Mouse (Mus musculus) induced T-regulatory cell, adult 2 months (primary cell): ENCODE results near the gene Sipa1l3.
A peak's percentile ranks its signal among the peaks of the same experiment; 100 is the strongest.

Source experiments
- DNase-seq: peaks from one replicate; pipeline ENCODE4 v3.0.0-alpha.2; 2012; ENCODE audit warnings: low read depth

Gene Sipa1l3

DNA sequence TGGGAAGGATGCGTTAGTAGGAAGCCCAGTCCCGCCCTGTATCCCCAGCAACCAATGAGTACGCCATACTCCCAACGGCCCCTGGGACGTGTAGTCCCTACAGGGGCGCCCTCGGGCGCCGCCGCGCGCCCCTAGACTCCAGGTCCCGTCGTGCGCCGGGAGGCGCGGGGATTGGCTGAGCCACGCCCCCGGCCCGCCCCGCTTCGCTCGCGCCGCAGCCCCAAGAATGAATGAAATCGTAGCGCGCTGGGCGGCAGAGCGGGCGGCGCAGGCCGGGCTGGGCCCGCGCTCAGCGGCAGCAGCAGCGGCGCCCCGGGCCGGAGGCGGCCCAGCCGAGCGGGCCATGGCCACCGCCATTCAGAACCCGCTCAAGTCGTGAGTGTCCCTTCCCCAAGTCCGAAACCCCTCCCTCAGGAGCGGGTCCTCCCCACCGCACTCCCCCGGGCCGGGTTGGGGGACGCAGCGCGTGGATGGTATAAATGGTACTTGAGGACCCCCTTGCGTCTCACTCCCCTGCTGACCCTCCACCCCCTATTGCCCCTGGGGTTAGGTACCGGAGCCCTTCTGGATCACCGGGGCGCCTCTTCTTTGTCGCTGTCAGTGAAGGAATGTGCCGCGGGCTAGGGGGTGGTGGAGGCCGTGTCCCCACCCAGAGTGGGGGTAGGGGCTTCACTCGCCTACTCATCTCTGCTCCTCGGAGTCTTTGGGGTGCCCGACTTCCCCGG, 214.5 kb downstream of the Sipa1l3 start, which contains the start of gene Dpf1:
Gene Dpf1, plus strand, starts transcription at position 214 of the 725 bp plus-strand sequence.
- peak; percentile 73 for DNase-seq

DNA sequence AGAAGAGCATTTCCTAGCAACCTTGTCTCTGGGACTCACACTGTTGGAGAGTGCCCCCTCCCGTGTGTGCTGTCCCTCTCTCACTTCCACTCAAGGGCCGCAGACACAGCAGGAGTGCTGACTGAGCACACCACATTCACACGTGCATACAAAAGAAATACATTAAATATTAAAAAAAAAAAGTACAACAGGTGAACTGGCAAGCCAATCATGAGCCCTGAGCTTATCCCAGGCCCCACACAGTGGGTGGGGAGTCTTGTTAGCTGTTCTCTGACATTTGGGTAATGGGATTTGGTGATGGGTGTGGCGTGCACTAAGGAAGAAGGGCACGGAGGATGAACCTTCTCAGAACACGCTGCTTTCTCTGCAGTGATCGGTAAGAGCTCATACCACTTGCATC, 215.8 kb downstream of the Sipa1l3 start:
- no peak for DNase-seq

GRCm38 (mm10) chr7:29301127-29301566, 217.3 kb downstream of the Sipa1l3 start:
- DNase-seq = peak; percentile 83

DNA sequence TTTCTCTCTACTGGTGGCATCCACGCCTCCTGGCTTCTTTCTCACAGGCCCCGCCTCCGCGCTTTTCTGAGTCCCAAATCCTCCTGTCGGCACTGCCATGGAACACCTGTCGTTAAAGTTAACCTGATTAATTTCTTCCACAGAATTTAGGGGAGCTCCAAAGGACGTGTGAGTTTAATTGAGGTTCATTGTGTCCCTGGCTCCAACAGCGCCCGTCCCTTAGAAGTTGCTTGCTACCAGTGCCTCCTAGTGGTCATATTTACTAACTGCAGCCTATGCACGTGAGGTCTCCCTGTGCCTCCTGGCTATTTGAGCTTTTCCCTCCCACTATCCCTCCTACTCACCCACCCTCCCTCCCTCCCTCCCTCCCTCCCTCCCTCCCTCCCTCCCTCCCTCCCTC, 221.4 kb downstream of the Sipa1l3 start:
- peak; percentile 86 for DNase-seq

GRCm38 (mm10) chr7:29295861-29296647, 222.4 kb downstream of the Sipa1l3 start:
- DNase-seq = no peak

GRCm38 (mm10) chr7:29294111-29294761, 224.2 kb downstream of the Sipa1l3 start:
- DNase-seq = no peak

DNA sequence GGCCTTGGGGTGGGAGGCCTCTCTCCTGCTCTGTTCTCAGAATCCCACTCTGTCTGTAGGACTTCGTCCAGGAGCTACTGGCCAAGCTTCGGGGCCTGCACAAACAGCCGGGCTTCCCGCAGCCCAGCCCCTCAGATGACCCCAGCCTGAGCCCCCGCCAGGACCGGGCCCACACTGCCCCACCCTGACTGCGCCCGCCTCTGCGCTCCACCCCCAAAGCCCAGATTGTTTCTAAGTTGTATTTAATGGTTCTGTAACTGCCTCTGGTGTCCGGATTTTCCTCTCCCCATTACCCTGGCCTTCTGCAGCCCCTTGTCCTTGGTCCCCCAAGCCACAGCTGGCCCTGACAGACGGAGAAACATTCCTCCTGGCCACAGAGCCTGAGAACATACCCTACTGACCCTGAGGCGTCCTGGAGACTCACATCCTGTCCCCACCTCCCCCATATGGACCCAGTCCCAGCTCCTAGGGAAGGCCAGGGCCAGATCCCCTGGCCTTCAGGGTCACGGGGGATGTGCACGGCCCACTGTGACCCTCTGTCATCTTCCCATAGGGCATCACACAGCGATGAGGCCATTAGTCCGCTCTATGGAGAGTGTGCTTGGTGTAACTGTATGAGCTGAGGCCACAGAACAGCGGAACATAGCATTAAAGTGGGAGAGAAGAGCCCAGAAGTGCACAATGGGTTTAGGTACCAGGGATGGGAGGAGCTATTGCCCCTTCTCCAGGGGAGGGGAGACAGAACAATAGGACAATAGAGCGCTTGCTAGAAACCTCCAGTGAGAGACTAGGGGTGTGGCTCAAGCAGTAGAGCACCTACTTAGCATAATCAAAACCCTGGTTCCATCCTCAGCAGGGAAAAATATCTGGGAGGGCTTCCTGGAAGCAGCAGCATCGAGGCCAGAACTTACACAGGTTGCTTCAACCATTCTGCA, 225.0 kb downstream of the Sipa1l3 start:
- DNase-seq = no peak

GRCm38 (mm10) chr7:29292458-29293098, 225.9 kb downstream of the Sipa1l3 start:
- no peak for DNase-seq

DNA sequence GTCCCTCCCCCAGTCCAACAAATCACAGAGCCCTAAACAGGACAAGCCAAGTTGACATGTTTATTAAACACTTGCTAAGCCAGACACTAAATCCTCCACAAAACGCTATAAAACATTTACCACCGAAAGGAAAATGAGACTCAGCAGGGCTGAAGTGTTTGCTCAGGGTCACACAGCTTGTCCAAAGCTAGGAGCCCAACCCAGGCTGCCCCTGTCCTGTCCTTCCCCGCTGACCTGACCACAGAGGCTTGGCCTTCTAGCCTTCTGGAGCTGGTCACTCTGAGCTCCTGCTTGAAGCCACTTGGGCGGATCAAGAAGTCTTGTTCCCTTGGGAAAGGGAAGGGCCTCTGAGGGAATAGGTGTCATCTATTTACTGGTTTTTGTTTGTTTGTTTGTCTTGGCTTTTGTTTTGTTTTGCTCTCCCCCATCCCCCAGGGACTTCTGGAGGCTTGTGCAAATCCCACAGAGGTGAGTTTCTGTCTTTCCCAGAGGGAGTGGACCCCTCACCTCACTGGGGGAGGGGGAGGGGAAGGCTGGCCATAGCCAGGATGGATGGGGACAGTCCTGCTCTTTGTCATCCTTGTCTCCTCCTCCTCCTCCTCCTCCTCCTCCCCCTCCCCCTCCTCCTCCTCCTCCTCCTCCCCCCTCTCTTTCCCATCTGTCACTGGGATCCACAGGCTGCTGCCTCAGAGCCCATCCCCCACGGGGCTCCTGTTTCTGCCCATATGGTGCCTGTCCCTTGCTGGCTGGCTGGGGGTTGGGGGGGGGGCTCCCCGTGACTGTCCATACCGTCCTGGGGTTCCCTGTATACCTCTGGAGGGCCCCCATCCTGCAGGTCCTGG, 226.6 kb downstream of the Sipa1l3 start:
- no peak for DNase-seq

DNA sequence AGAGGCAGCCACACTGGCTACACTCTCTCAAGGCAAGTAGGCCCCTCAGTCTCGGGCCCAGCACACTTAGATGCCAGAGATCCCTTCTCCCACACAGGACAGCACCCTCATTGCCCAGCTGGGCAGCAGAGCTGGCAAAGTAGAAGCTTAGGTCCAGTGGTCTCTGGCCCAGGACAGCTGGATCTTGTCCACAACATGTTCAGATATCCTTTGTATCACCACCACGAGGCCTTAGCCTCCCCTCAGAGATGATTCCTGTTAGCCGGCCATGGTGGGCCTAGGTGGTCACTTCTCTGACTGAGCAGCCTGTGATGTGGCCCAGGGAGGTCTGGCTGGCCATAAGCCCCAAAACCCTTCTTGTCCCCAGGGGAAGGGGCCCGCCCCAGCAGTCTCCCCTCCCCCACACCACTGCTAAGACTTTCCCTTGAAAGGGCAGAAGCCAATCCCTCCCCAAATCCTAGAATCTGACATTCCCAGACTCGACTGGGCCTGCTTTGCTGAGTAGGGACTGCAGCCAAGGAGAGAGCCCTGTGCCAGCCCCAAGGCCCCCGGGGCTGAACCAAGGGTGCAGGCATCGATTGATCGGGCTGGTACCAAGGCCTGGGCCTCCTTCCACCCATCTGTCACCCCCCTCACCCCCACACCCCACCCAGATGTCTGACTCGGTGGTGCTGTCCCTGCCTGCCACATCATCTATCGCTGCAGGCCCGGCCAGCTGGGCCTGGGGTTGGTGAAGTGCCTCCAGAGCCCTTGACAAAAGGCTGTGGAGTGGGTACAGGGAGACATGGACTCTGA, 227.6 kb downstream of the Sipa1l3 start:
- no peak for DNase-seq

- no peak for DNase-seq
These were observed 228.6 kb downstream of the Sipa1l3 start for GRCm38 (mm10) chr7:29289856-29290255.

DNA sequence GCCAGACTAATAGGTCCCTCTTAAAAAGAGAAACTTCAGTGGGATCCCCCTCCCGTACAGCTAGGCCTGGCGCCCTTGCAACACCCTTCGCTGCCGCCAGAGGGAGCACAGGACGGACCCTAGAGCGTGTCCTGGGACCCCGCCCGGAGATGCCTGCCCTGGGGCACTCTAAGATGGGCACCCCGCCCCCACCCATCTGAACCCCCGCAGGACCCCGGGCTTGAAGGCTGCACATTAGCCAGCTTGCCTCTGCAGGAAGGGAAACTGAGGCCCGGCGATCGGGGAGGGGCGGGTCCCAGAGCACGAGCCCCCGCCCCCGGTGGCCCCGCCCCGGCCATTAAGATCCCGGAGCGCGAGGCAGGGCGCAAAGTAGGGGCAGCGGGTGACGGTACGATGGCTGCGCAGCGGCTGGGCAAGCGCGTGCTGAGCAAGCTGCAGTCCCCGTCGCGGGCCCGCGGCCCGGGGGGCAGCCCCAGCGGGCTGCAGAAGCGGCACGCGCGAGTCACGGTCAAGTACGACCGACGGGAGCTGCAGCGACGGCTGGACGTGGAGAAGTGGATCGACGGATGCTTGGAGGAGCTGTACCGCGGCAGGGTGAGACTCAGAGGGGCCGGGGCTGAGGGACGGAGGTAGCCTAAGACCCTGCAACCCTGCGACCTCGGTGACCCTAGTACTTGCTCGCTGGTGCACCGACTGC, 229.4 kb downstream of the Sipa1l3 start, which contains the start of gene Ppp1r14a:
Gene Ppp1r14a, plus strand, starts transcription at position 367 of the 697 bp plus-strand sequence.
- DNase-seq = peak; percentile 77

GRCm38 (mm10) chr7:29288079-29288478, 230.4 kb downstream of the Sipa1l3 start:
- no peak for DNase-seq

GRCm38 (mm10) chr7:29287481-29287880, 231.0 kb downstream of the Sipa1l3 start:
- no peak for DNase-seq

DNA sequence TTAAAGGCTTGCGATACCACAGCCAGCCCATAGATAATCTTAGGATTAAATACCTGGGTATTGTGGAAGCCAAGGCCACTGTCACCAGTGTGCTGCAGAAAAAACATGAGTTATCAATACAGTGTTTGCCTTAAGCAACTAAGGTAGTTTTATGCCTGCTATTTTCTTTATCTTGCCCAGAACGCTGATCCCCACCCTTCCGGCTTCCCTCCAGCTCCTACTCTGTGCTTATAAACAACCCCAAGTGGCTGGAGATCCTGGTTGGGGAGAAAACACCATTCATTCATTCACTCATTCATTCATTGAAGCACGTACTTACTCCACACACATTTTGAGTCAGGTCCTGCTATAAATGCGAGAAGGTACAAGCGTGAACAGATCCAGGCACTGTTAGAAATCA, 233.9 kb downstream of the Sipa1l3 start:
- DNase-seq = no peak

GRCm38 (mm10) chr7:29283876-29284275, 234.6 kb downstream of the Sipa1l3 start:
- DNase-seq = no peak

GRCm38 (mm10) chr7:29282074-29282554, 236.3 kb downstream of the Sipa1l3 start:
- no peak for DNase-seq
